ENCODE assay signal across 12 mouse cellular contexts in genomic region chr11:22201125-22201524, GRCm38 (mm10).
"Had no signal": no experiment of that assay in that cellular context is flagged by ENCODE, and none has a peak within 500 bp of the region (broad histone marks: within the 10 kb centered on the region; RNA-seq: fewer than 3 reads in every experiment).

No protein-coding gene starts in this region.

- H3K27me3 ChIP-seq: kidney, embryonic 15.5 days; limb, embryonic 12.5 days; liver, embryonic 13.5 days; lung, embryonic 15.5 days; neural tube, embryonic 12.5 days had no signal

- H3K4me3 ChIP-seq: kidney, embryonic 15.5 days; limb, embryonic 12.5 days; liver, embryonic 13.5 days; lung, embryonic 15.5 days; neural tube, embryonic 12.5 days had no signal

- H3K4me1 ChIP-seq: neural tube, embryonic 12.5 days had no signal

- H3K4me2 ChIP-seq: kidney, embryonic 15.5 days; limb, embryonic 12.5 days; liver, embryonic 13.5 days; lung, embryonic 15.5 days; neural tube, embryonic 12.5 days had no signal

- H3K36me3 ChIP-seq: kidney, embryonic 15.5 days; limb, embryonic 12.5 days; liver, embryonic 13.5 days; lung, embryonic 15.5 days; neural tube, embryonic 12.5 days had no signal

- H3K9me3 ChIP-seq: kidney, embryonic 15.5 days; limb, embryonic 12.5 days; liver, embryonic 13.5 days; lung, embryonic 15.5 days; neural tube, embryonic 12.5 days had no signal

- DNase-seq: kidney, adult 18-20 months; kidney, postnatal 14 days; liver; liver, embryonic 13.5 days; liver, postnatal 0 days; lung, postnatal 14 days; thymus, postnatal 4 days had no signal

- H3K27ac ChIP-seq: kidney, embryonic 15.5 days; limb, embryonic 12.5 days; liver, embryonic 13.5 days; lung, embryonic 15.5 days; neural tube, embryonic 12.5 days; stomach, postnatal 0 days had no signal

- ATAC-seq: liver, postnatal 0 days had no signal

- H3K9ac ChIP-seq: kidney, embryonic 15.5 days; limb, embryonic 12.5 days; liver, embryonic 13.5 days; liver, postnatal 0 days; lung, embryonic 15.5 days; neural tube, embryonic 12.5 days had no signal
